Mouse (Mus musculus) kidney, embryonic 14.5 days (tissue): ENCODE measurements around the gene Il1rapl2. TPM values are rescaled to one million over a fixed set of nuclear protein-coding genes. Genes with fewer than 3 reads are reported as not detected.
"Not testable (repeated sequence)": the region's sequence is repeated elsewhere in the genome, so short reads cannot be mapped to it uniquely, and the experiment has no call there.

Source experiments
- ATAC-seq: fragments of 200-750 bp; cut with Nextera tagmentation; 2 replicates; pipeline ENCODE4 v1.8.0; 2017; ENCODE audit warnings: moderate number of reproducible peaks, mild to moderate bottlenecking, moderate TSS enrichment, moderate library complexity; ENCODE audit not compliant: low FRiP score, low TSS enrichment
- H3K27ac ChIP-seq: fragments of 300-500 bp; sonication (generic); 2 replicates; pipeline ENCODE4 v1.5.1; 2014; ENCODE audit warnings: low read depth, mild to moderate bottlenecking, low read length, moderate library complexity, mixed read lengths
- H3K27me3 ChIP-seq: fragments of 300-500 bp; sonication (generic); 2 replicates; pipeline ENCODE4 v1.6.1; 2014; ENCODE audit warnings: mild to moderate bottlenecking, low read length; ENCODE audit not compliant: control insufficient read depth, insufficient read depth
- H3K36me3 ChIP-seq: fragments of 300-500 bp; sonication (generic); 2 replicates; pipeline ENCODE4 v1.6.1; 2014; ENCODE audit warnings: low read length, mixed read lengths; ENCODE audit not compliant: control insufficient read depth, insufficient read depth
- H3K4me1 ChIP-seq: fragments of 300-500 bp; sonication (generic); 2 replicates; pipeline ENCODE4 v1.6.1; 2014; ENCODE audit warnings: low read length, mixed read lengths; ENCODE audit not compliant: control insufficient read depth, insufficient read depth
- H3K4me2 ChIP-seq: fragments of 300-500 bp; sonication (generic); replicated peaks from 2 replicates; pipeline ENCODE4 v1.6.1; 2014; ENCODE audit warnings: low read depth, mild to moderate bottlenecking, low read length
- H3K4me3 ChIP-seq: fragments of 300-500 bp; sonication (generic); 2 replicates; pipeline ENCODE4 v1.5.1; 2014; ENCODE audit warnings: mild to moderate bottlenecking, low read length
- H3K9ac ChIP-seq: fragments of 300-500 bp; sonication (generic); 2 replicates; pipeline ENCODE4 v1.6.1; 2014; ENCODE audit warnings: low read depth, mild to moderate bottlenecking, low read length, moderate library complexity
- H3K9me3 ChIP-seq: fragments of 300-500 bp; sonication (generic); 2 replicates; pipeline ENCODE4 v1.6.1; 2016; ENCODE audit warnings: low read length; ENCODE audit not compliant: control insufficient read depth
- WGBS: fragments of 180-500 bp; shearing (Covaris S2); extraction: QIAGEN DNeasy Blood & Tissue Kit; methylation state at CpG from one replicate; pipeline ENCODE4 v1.1.7; 2014; 5-methylcytosine and 5-hydroxymethylcytosine counted together
- polyA plus RNA-seq: library from polyadenylated mRNA; unstranded; fragments of >200 nt; fragmentation: Nextera tagmentation; extraction: Ambion mirVana; gene quantifications from 2 replicates; pipeline ENCODE4 v1.2.1, GENCODE M21; 2014

Il1rapl2 gene
- polyA plus RNA-seq, 1 experiment from 2014 or later: 0.43 TPM

GRCm38 (mm10) chrX:138043113-138043512, 472.7 kb downstream of the Il1rapl2 start:
- 88% methylated on average over 3 of the region's 3 CpGs for WGBS
- no peak for ATAC-seq
- H3K4me2 ChIP-seq: no peak overlapping the region

GRCm38 (mm10) chrX:138103954-138104353, 533.5 kb downstream of the Il1rapl2 start:
- H3K27ac ChIP-seq: no peak overlapping the region
- no peaks in the 10 kb centered on the region for H3K9me3 ChIP-seq
- ATAC-seq: peak; percentile 91
- no peak overlapping the region for H3K4me2 ChIP-seq
- H3K4me3 ChIP-seq: no peak overlapping the region
- H3K36me3 ChIP-seq: no peaks in the 10 kb centered on the region
- H3K9ac ChIP-seq: no peak overlapping the region
- WGBS: 37% methylated on average over 6 of the region's 6 CpGs
- no peaks in the 10 kb centered on the region for H3K4me1 ChIP-seq
- no peaks in the 10 kb centered on the region for H3K27me3 ChIP-seq

More at GRCm38 (mm10) chrX:138043113-138043512, 472.7 kb downstream of the Il1rapl2 start:
- Histone ChIP-seq H3K27me3 (0 out of 2 replicates have a peak, but pooled peaks cover 5% of the 10 kb centered on the region), H3K36me3 (no peaks in the 10 kb centered on the region), H3K9ac (no peak overlapping the region), H3K4me1 (no peaks in the 10 kb centered on the region), H3K4me3 (no peak overlapping the region), H3K9me3 (no peaks in the 10 kb centered on the region), H3K27ac (no peak overlapping the region)

- H3K9me3 ChIP-seq: no peaks in the 10 kb centered on the region
- no peaks in the 10 kb centered on the region for H3K4me1 ChIP-seq
- H3K27me3 ChIP-seq: no peaks in the 10 kb centered on the region
- H3K4me3 ChIP-seq: no peak overlapping the region
- no peak for ATAC-seq
- no peak overlapping the region for H3K27ac ChIP-seq
- H3K9ac ChIP-seq: no peak overlapping the region
- H3K4me2 ChIP-seq: no peak overlapping the region
- H3K36me3 ChIP-seq: no peaks in the 10 kb centered on the region
- WGBS: 66% methylated on average over 3 of the region's 3 CpGs
Measured at GRCm38 (mm10) chrX:138104668-138105067, 534.3 kb downstream of the Il1rapl2 start.

- no peak overlapping the region for H3K4me2 ChIP-seq
- H3K36me3 ChIP-seq: no peaks in the 10 kb centered on the region
- H3K27ac ChIP-seq: no peak overlapping the region
- no peak overlapping the region for H3K4me3 ChIP-seq
- no peaks in the 10 kb centered on the region for H3K27me3 ChIP-seq
- ATAC-seq: no peak
- no peaks in the 10 kb centered on the region for H3K9me3 ChIP-seq
- no peaks in the 10 kb centered on the region for H3K4me1 ChIP-seq
- no peak overlapping the region for H3K9ac ChIP-seq
- 15% methylated on average over 3 of the region's 3 CpGs for WGBS
Measured at GRCm38 (mm10) chrX:138170146-138170545, 599.7 kb downstream of the Il1rapl2 start.

GRCm38 (mm10) chrX:138209480-138209879, 639.1 kb downstream of the Il1rapl2 start, which contains the start of gene Tex13a:
Tex13a (minus strand) TSS chrX:138209580.
- Histone ChIP-seq H3K4me1 (no peaks in the 10 kb centered on the region), H3K4me2 (no peak within 1 kb of the TSS), H3K27ac (no peak within 1 kb of the TSS), H3K27me3 (no peaks in the 10 kb centered on the region), H3K36me3 (no peaks in the 10 kb centered on the region), H3K4me3 (no peak within 1 kb of the TSS), H3K9ac (no peak within 1 kb of the TSS), H3K9me3 (no peaks in the 10 kb centered on the region)
- no peak for ATAC-seq
- WGBS: 77% methylated on average over 3 of the region's 3 CpGs

GRCm38 (mm10) chrX:138234626-138235025, 664.2 kb downstream of the Il1rapl2 start:
- H3K9me3 ChIP-seq: no peaks in the 10 kb centered on the region
- WGBS: 50% methylated on average over 4 of the region's 4 CpGs
- no peak for ATAC-seq
- no peaks in the 10 kb centered on the region for H3K27me3 ChIP-seq
- H3K27ac ChIP-seq: no peak overlapping the region
- H3K9ac ChIP-seq: no peak overlapping the region
- H3K4me1 ChIP-seq: no peaks in the 10 kb centered on the region
- H3K36me3 ChIP-seq: no peaks in the 10 kb centered on the region
- H3K4me3 ChIP-seq: no peak overlapping the region
- no peak overlapping the region for H3K4me2 ChIP-seq

GRCm38 (mm10) chrX:138348736-138349135, 778.3 kb downstream of the Il1rapl2 start:
- not testable (repeated sequence) for H3K9ac ChIP-seq, H3K27me3 ChIP-seq, H3K4me3 ChIP-seq, H3K27ac ChIP-seq, ATAC-seq, H3K36me3 ChIP-seq, H3K4me2 ChIP-seq, H3K9me3 ChIP-seq, H3K4me1 ChIP-seq
- 84% methylated on average over 1 of the region's 1 CpGs for WGBS

GRCm38 (mm10) chrX:138433794-138434193, 863.4 kb downstream of the Il1rapl2 start:
- no peak overlapping the region for H3K27ac ChIP-seq
- 77% methylated on average over 2 of the region's 2 CpGs for WGBS
- no peak for ATAC-seq
- H3K9ac ChIP-seq: no peak overlapping the region
- 0 out of 2 replicates have a peak, but pooled peaks cover 2% of the 10 kb centered on the region for H3K27me3 ChIP-seq
- no peaks in the 10 kb centered on the region for H3K4me1 ChIP-seq
- H3K4me3 ChIP-seq: no peak overlapping the region
- no peak overlapping the region for H3K4me2 ChIP-seq
- H3K9me3 ChIP-seq: no peaks in the 10 kb centered on the region
- no peaks in the 10 kb centered on the region for H3K36me3 ChIP-seq

- ATAC-seq: no peak
- H3K4me1 ChIP-seq: no peaks in the 10 kb centered on the region
- WGBS: 67% methylated on average over 3 of the region's 3 CpGs
- H3K4me2 ChIP-seq: no peak overlapping the region
- H3K36me3 ChIP-seq: no peaks in the 10 kb centered on the region
- no peak overlapping the region for H3K4me3 ChIP-seq
- H3K9me3 ChIP-seq: no peaks in the 10 kb centered on the region
- 0 out of 2 replicates have a peak, but pooled peaks cover 2% of the 10 kb centered on the region for H3K27me3 ChIP-seq
- no peak overlapping the region for H3K9ac ChIP-seq
- no peak overlapping the region for H3K27ac ChIP-seq
Measured at GRCm38 (mm10) chrX:138437939-138438338, 867.5 kb downstream of the Il1rapl2 start.
